Mouse (Mus musculus) hindbrain, postnatal 0 days (tissue): ENCODE measurements around the gene Herpud2. TPM values are rescaled to one million over a fixed set of nuclear protein-coding genes. Genes with fewer than 3 reads are reported as not detected.

ENCODE experiments used
- ATAC-seq: fragments of 200-750 bp; cut with Nextera tagmentation; 2 replicates; pipeline ENCODE4 v1.8.0; 2017; ENCODE audit warnings: mild to moderate bottlenecking, moderate TSS enrichment, moderate library complexity
- DNase-seq: peaks from one replicate; pipeline ENCODE4 v3.0.0-alpha.2; 2015; ENCODE audit warnings: low spot score
- H3K27ac ChIP-seq: fragments of 300-500 bp; sonication (generic); 2 replicates; pipeline ENCODE4 v1.5.1; 2014; ENCODE audit warnings: mild to moderate bottlenecking
- H3K27me3 ChIP-seq: fragments of 300-500 bp; sonication (generic); 2 replicates; pipeline ENCODE4 v1.6.1; 2014; ENCODE audit warnings: low read length, mixed read lengths; ENCODE audit not compliant: insufficient read depth
- H3K36me3 ChIP-seq: fragments of 300-500 bp; sonication (generic); 2 replicates; pipeline ENCODE4 v1.6.1; 2014; ENCODE audit warnings: low read length, mixed read lengths; ENCODE audit not compliant: insufficient read depth
- H3K4me1 ChIP-seq: fragments of 300-500 bp; sonication (generic); 2 replicates; pipeline ENCODE4 v1.6.1; 2014; ENCODE audit warnings: antibody characterized with exemption, low read length, mixed read lengths; ENCODE audit not compliant: insufficient read depth
- H3K4me2 ChIP-seq: fragments of 300-500 bp; sonication (generic); 2 replicates; pipeline ENCODE4 v1.6.1; 2014; ENCODE audit warnings: low read depth, mild to moderate bottlenecking, low read length, moderate library complexity, mixed read lengths
- H3K4me3 ChIP-seq: fragments of 300-500 bp; sonication (generic); 2 replicates; pipeline ENCODE4 v1.5.1; 2014; ENCODE audit warnings: low read length
- H3K9ac ChIP-seq: fragments of 300-500 bp; sonication (generic); replicated peaks from 2 replicates; pipeline ENCODE4 v1.6.1; 2014; ENCODE audit warnings: mild to moderate bottlenecking, low read length, moderate library complexity, mixed read lengths
- H3K9me3 ChIP-seq: fragments of 300-500 bp; sonication (generic); 2 replicates; pipeline ENCODE4 v1.6.1; 2016; ENCODE audit warnings: low read length, mixed read lengths
- CTCF ChIP-seq: IDR thresholded peaks from 2 replicates; pipeline ENCODE4 v1.5.1; 2016; ENCODE audit warnings: antibody characterized with exemption, control low read depth, low read depth
- whole genome bisulfite sequencing: fragments of 180-500 bp; shearing (Covaris S2); extraction: QIAGEN DNeasy Blood & Tissue Kit; methylation state at CpG from one replicate; pipeline ENCODE4 v1.1.7; 2014; 5-methylcytosine and 5-hydroxymethylcytosine counted together
- polyA plus RNA-seq: library from polyadenylated mRNA; unstranded; fragments of >200 nt; fragmentation: Nextera tagmentation; extraction: Ambion mirVana; gene quantifications from 2 replicates; pipeline ENCODE4 v1.2.1, GENCODE M21; 2015
- total RNA-seq: library from RNA; depleted of rRNA; stranded (reverse); fragments of >200 nt; gene quantifications from 2 replicates; pipeline ENCODE4 v1.2.3, GENCODE M21; 2014; rRNA removed

Herpud2 gene
- total and polyA plus RNA-seq, 2 experiments from 2014 or later, result 18.3 to 27.9 TPM

- Histone ChIP-seq H3K4me2 (no peak overlapping the region), H3K9ac (no peak overlapping the region)
- 77% methylated on average over 1 of the region's 1 CpGs for WGBS
These were observed 60.8 kb downstream of the Herpud2 start for GRCm38 (mm10) chr9:25090853-25091252.

DNA sequence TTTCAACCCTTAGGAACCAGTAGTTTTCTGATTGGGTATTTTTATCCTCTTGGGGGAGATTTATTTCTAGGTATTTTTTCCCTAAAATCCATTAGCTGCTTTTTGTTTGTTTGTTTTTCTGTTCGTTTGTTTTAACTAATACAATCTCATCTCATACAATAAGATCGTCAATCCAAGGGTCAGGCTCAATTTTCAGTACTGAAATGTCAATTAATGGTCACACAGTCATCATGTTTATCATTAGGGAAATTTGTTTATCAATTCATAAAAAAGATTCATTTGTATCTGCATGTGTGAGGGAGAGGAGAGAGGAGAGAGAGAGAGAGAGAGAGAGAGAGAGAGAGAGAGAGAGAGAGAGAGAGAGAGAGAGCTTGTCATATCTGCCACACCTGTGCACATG is 62.5 kb downstream of the Herpud2 start, which contains the start of gene Gm10181:
Gm10181 (plus strand) TSS at position 301 of the 400 bp plus-strand sequence.
- 86% methylated on average over 2 of the region's 2 CpGs for WGBS
- Histone ChIP-seq H3K36me3 (no peaks in the 10 kb centered on the region), H3K9ac (no peak within 1 kb of the TSS), H3K4me2 (no peak within 1 kb of the TSS), H3K4me3 (no peak within 1 kb of the TSS), H3K27me3 (no peaks in the 10 kb centered on the region), H3K4me1 (no peaks in the 10 kb centered on the region), H3K9me3 (no peaks in the 10 kb centered on the region), H3K27ac (no peak within 1 kb of the TSS)
- no peak for TF ChIP-seq CTCF
- ATAC-seq (no peak), DNase-seq (no peak)

More at GRCm38 (mm10) chr9:25090853-25091252, 60.8 kb downstream of the Herpud2 start:
- DNase-seq (no peak), ATAC-seq (no peak)
- H3K27ac ChIP-seq, result no peak overlapping the region
- H3K4me1 ChIP-seq, result no peaks in the 10 kb centered on the region
- H3K27me3 ChIP-seq, result no peaks in the 10 kb centered on the region
- H3K9me3 ChIP-seq, result no peaks in the 10 kb centered on the region
- no peak for TF ChIP-seq CTCF
- no peak overlapping the region for H3K4me3 ChIP-seq
- H3K36me3 ChIP-seq, result no peaks in the 10 kb centered on the region

GRCm38 (mm10) chr9:25076505-25076904 is 75.1 kb downstream of the Herpud2 start:
- Histone ChIP-seq H3K4me2 (no peak overlapping the region), H3K4me3 (no peak overlapping the region), H3K4me1 (no peaks in the 10 kb centered on the region), H3K9ac (no peak overlapping the region), H3K36me3 (no peaks in the 10 kb centered on the region), H3K9me3 (no peaks in the 10 kb centered on the region), H3K27ac (no peak overlapping the region), H3K27me3 (no peaks in the 10 kb centered on the region)
- no peak for DNase-seq
- no peak for TF ChIP-seq CTCF
- no peak for ATAC-seq
- 85% methylated on average over 1 of the region's 1 CpGs for WGBS

GRCm38 (mm10) chr9:25075977-25076376 is 75.6 kb downstream of the Herpud2 start:
- Histone ChIP-seq H3K27me3 (no peaks in the 10 kb centered on the region), H3K9ac (no peak overlapping the region), H3K9me3 (no peaks in the 10 kb centered on the region), H3K27ac (no peak overlapping the region), H3K4me2 (no peak overlapping the region), H3K36me3 (no peaks in the 10 kb centered on the region), H3K4me1 (no peaks in the 10 kb centered on the region), H3K4me3 (no peak overlapping the region)
- no peak for TF ChIP-seq CTCF
- no peak for ATAC-seq
- no peak for DNase-seq
- WGBS, result 77% methylated on average over 3 of the region's 3 CpGs

DNA sequence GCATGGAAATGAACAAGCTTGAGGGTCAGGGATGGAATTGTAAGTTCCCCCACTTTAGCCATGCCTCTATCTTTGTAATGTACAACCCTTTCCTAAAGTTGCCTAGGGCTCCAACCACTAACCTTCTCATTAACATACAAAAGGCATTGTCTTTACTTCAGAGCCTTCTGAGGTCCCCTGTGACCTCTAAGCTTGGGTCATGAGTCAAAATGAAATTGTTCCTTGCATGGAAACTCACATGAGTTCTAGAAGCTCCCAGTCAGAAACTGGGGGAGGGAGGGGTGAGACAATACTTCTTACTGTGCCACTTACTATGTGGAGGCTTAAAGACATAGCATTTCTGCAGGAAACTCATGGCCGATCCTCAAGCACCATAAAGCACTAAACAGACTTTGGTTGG is 79.0 kb downstream of the Herpud2 start:
- Histone ChIP-seq H3K36me3 (no peaks in the 10 kb centered on the region), H3K27ac (no peak overlapping the region), H3K9ac (no peak overlapping the region), H3K4me1 (no peaks in the 10 kb centered on the region), H3K27me3 (no peaks in the 10 kb centered on the region), H3K9me3 (no peaks in the 10 kb centered on the region), H3K4me3 (no peak overlapping the region), H3K4me2 (no peak overlapping the region)
- TF ChIP-seq CTCF, result no peak
- ATAC-seq (no peak), DNase-seq (no peak)
- 86% methylated on average over 1 of the region's 1 CpGs for WGBS

DNA sequence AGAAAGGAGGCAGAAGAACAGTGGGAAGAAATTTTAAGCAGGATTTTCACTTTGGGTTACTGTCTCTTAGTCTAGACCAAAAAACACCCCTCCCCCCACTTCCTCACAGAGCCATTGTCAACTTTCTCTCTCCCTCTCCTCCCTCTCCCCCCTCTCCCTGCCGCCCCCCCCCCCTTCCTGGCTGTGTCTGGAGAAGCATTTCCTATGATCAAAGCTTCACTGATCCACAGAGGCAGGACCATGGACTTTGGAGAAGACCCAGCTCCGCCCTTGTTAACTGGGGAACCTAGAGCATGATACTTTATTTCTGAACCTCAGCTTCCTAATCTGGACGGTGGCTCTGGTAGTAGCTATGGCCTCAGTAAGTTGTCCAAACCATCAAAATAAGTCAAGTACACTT is 92.9 kb downstream of the Herpud2 start:
- DNase-seq, result no peak
- ATAC-seq, result no peak

More for the DNA sequence above, 92.9 kb downstream of the Herpud2 start:
- TF ChIP-seq CTCF, result no peak
- WGBS, result 73% methylated on average over 2 of the region's 3 CpGs
- Histone ChIP-seq H3K9me3 (no peaks in the 10 kb centered on the region), H3K27ac (no peak overlapping the region), H3K4me1 (no peaks in the 10 kb centered on the region), H3K36me3 (no peaks in the 10 kb centered on the region), H3K4me2 (no peak overlapping the region), H3K4me3 (no peak overlapping the region), H3K27me3 (no peaks in the 10 kb centered on the region), H3K9ac (no peak overlapping the region)

Other genes with a start within 250 kb of the Herpud2 start
- not detected in 2 replicates for gene Gm10181, start 62.4 kb downstream of the Herpud2 start, total RNA-seq
- not detected in 2 replicates for gene Gm10181, start 62.4 kb downstream of the Herpud2 start, polyA plus RNA-seq
- gene Sept7, start 100.6 kb upstream of the Herpud2 start, total RNA-seq, result 112 and 113 TPM in 2 replicates
- gene Sept7, start 100.6 kb upstream of the Herpud2 start, polyA plus RNA-seq, result 265 and 292 TPM in 2 replicates